Mouse (Mus musculus) thymus, adult 2 months (tissue): ENCODE measurements around the gene Slc17a6.

Source experiments
- CTCF ChIP-seq: fragments of 200-500 bp; IDR thresholded peaks from 2 replicates; pipeline ENCODE4 v1.5.1; 2012; ENCODE audit warnings: mild to moderate bottlenecking, control low read depth, low read length, moderate library complexity, borderline replicate concordance; ENCODE audit not compliant: control insufficient read depth, poor library complexity, insufficient read depth; ENCODE audit errors: extremely low read depth
- POLR2A ChIP-seq: fragments of 200-500 bp; IDR thresholded peaks from 2 replicates; pipeline ENCODE4 v1.6.1; 2012; ENCODE audit warnings: mild to moderate bottlenecking, low read length, control low read depth, moderate library complexity; ENCODE audit not compliant: control insufficient read depth, poor library complexity, insufficient read depth; ENCODE audit errors: extremely low read depth

DNA sequence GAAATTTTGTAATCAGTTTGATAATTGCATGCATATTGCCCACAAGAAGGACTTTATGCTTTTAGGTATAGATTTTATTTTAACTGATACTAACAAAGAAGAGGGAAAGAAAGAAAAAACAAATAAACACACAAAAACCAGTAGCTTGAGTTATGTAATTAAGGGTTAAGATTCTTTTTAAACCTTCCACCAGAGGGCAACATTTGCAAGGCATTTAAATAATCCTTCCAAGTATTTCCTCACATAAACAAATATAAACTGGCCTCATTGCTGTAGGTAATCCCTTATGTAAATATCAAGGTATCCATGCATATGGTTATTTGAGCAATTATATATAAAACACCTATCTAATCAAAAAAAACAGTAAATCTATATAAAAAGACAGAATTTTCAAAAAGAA is 3.9 kb upstream of the Slc17a6 start:
- TF ChIP-seq CTCF, result no peak
- TF ChIP-seq POLR2A, result no peak
